Mouse (Mus musculus) midbrain, embryonic 11.5 days (tissue): ENCODE data around the gene Sctr. TPM values are rescaled to one million over a fixed set of nuclear protein-coding genes. Genes with fewer than 3 reads are reported as not detected.

Experiments used
- polyA plus RNA-seq: library from polyadenylated mRNA; unstranded; fragments of >200 nt; fragmentation: Nextera tagmentation; extraction: Ambion mirVana; gene quantifications from 2 replicates; pipeline ENCODE4 v1.2.1, GENCODE M21; 2014

Gene Sctr
- polyA plus RNA-seq, 1 experiment from 2014 or later: 0.53 TPM

Other genes starting within 250 kb of the Sctr start
- 12.9 and 17.7 TPM in 2 replicates for gene Ptpn4, start 169.3 kb upstream of the Sctr start, polyA plus RNA-seq
- gene Tmem177, start 93.7 kb upstream of the Sctr start, polyA plus RNA-seq: 9.2 and 10.8 TPM in 2 replicates
- 0.08 TPM in 1 of 2 replicates, not detected in the other for gene Cfap221, start 9.7 kb upstream of the Sctr start, polyA plus RNA-seq
- gene Tmem37, start 67.2 kb downstream of the Sctr start, polyA plus RNA-seq: 6.8 and 7.3 TPM in 2 replicates
- 690 and 715 TPM in 2 replicates for gene Dbi, start 114.2 kb downstream of the Sctr start, polyA plus RNA-seq
- 26.4 and 27.1 TPM in 2 replicates for gene 3110009E18Rik, start 114.3 kb downstream of the Sctr start, polyA plus RNA-seq